Mouse (Mus musculus): Measurements from ENCODE around the gene Gm15097.
"Not testable (repeated sequence)": the region's sequence is repeated elsewhere in the genome, so short reads cannot be mapped to it uniquely, and the experiment has no call there.

The Gm15097 gene

GRCm38 (mm10) chrX:149784173-149784572 lies at the start of gene Gm15097:
Gene Gm15097 (plus strand): TSS chrX:149784473.
- DNase-seq (ENCODE audit: low spot score), result not testable (repeated sequence)

GRCm38 (mm10) chrX:149762853-149763252 lies 21.4 kb upstream of the Gm15097 start:
- peak; percentile 68 for DNase-seq (ENCODE audit: low spot score)

- DNase-seq (ENCODE audit: low spot score), result not testable (repeated sequence)
These were observed 26.9 kb downstream of the Gm15097 start for GRCm38 (mm10) chrX:149811178-149811577.

Data from adipocyte (in vitro differentiated cells).